Mouse (Mus musculus): Measurements from ENCODE around the gene Plekha6.

The Plekha6 gene

GRCm38 (mm10) chr1:133217031-133217430 lies 53.0 kb downstream of the Plekha6 start:
- no peak for DNase-seq

- DNase-seq = no peak
Measured at GRCm38 (mm10) chr1:133219106-133219505, 55.1 kb downstream of the Plekha6 start.

- no peak for DNase-seq
Measured at GRCm38 (mm10) chr1:133221459-133221858, 57.4 kb downstream of the Plekha6 start.

GRCm38 (mm10) chr1:133222445-133222995 lies 58.5 kb downstream of the Plekha6 start:
- DNase-seq = no peak

GRCm38 (mm10) chr1:133224674-133225073 lies 60.7 kb downstream of the Plekha6 start:
- no peak for DNase-seq

- DNase-seq = no peak
Measured at GRCm38 (mm10) chr1:133225137-133225536, 61.1 kb downstream of the Plekha6 start.

GRCm38 (mm10) chr1:133225561-133225960 lies 61.6 kb downstream of the Plekha6 start:
- DNase-seq = no peak

- no peak for DNase-seq
Measured at GRCm38 (mm10) chr1:133225963-133226660, 62.1 kb downstream of the Plekha6 start.

GRCm38 (mm10) chr1:133226928-133227327 lies 62.9 kb downstream of the Plekha6 start:
- DNase-seq = peak; percentile 44

- no peak for DNase-seq
Measured at GRCm38 (mm10) chr1:133227378-133227777, 63.4 kb downstream of the Plekha6 start.

- no peak for DNase-seq
Measured at GRCm38 (mm10) chr1:133228809-133229487, 64.9 kb downstream of the Plekha6 start.

GRCm38 (mm10) chr1:133231523-133232193 lies 67.6 kb downstream of the Plekha6 start:
- no peak for DNase-seq

- DNase-seq = no peak
Measured at GRCm38 (mm10) chr1:133235909-133236308, 71.9 kb downstream of the Plekha6 start.

GRCm38 (mm10) chr1:133236693-133237440 lies 72.9 kb downstream of the Plekha6 start:
- DNase-seq = no peak

GRCm38 (mm10) chr1:133237670-133238069 lies 73.7 kb downstream of the Plekha6 start:
- no peak for DNase-seq

- DNase-seq = no peak
Measured at GRCm38 (mm10) chr1:133239121-133239812, 75.3 kb downstream of the Plekha6 start.

GRCm38 (mm10) chr1:133239813-133240160 lies 75.8 kb downstream of the Plekha6 start:
- no peak for DNase-seq

GRCm38 (mm10) chr1:133240881-133241280 lies 76.9 kb downstream of the Plekha6 start:
- DNase-seq = no peak

- no peak for DNase-seq
Measured at GRCm38 (mm10) chr1:133244668-133245067, 80.7 kb downstream of the Plekha6 start.

GRCm38 (mm10) chr1:133245690-133246619 lies 81.9 kb downstream of the Plekha6 start:
- no peak for DNase-seq

GRCm38 (mm10) chr1:133247189-133247588 lies 83.2 kb downstream of the Plekha6 start:
- DNase-seq = no peak
